Mouse (Mus musculus) lung, postnatal 0 days (tissue): ENCODE data around the gene Gab2.

Experiments
- CTCF ChIP-seq: IDR thresholded peaks from 2 replicates; pipeline ENCODE4 v1.5.1; 2016; ENCODE audit warnings: antibody characterized with exemption, mild to moderate bottlenecking
- EP300 ChIP-seq: IDR thresholded peaks from 2 replicates; pipeline ENCODE4 v1.6.1; 2016; ENCODE audit warnings: antibody characterized with exemption, mild to moderate bottlenecking, control low read depth

DNA sequence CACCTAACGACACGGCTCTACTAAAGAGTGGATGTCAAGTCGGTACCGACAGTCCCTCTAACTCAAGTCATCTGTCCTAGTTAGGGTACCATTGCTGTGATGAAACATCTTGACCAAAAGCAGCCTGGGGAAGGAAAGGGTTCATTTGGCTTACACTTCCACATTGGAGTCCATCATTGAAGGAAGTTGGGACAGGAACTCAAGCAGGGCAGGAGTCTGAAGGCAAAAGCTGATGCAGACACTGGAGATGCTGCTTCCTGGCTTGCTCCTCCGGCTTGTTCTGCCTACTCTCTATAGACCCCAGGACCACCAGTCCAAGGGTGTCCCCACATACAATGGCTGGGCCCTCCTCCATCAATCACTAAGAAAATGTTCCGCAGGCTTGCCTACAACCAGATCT is 234.3 kb downstream of the Gab2 start:
- TF ChIP-seq CTCF (no peak), EP300 (no peak)
